Mouse (Mus musculus) forebrain, embryonic 16.5 days (tissue): Measurements from ENCODE around the gene Hapln1. TPM values are rescaled to one million over a fixed set of nuclear protein-coding genes. Genes with fewer than 3 reads are reported as not detected.

ENCODE experiments used
- ATAC-seq: fragments of 200-750 bp; cut with Nextera tagmentation; 2 replicates; pipeline ENCODE4 v1.8.0; 2017; ENCODE audit warnings: mild to moderate bottlenecking, moderate library complexity
- H3K27ac ChIP-seq: fragments of 300-500 bp; sonication (generic); 2 replicates; pipeline ENCODE4 v1.5.1; 2014; ENCODE audit warnings: low read length, control low read depth
- H3K27me3 ChIP-seq: fragments of 300-500 bp; sonication (generic); replicated peaks from 2 replicates; pipeline ENCODE4 v1.6.1; 2014; ENCODE audit warnings: low read length; ENCODE audit not compliant: control insufficient read depth, insufficient read depth
- H3K36me3 ChIP-seq: fragments of 300-500 bp; sonication (generic); 2 replicates; pipeline ENCODE4 v1.6.1; 2014; ENCODE audit not compliant: control insufficient read depth, insufficient read depth
- H3K4me1 ChIP-seq: fragments of 300-500 bp; sonication (generic); replicated peaks from 2 replicates; pipeline ENCODE4 v1.6.1; 2014; ENCODE audit warnings: low read length; ENCODE audit not compliant: control insufficient read depth, insufficient read depth
- H3K4me2 ChIP-seq: fragments of 300-500 bp; sonication (generic); 2 replicates; pipeline ENCODE4 v1.6.1; 2014; ENCODE audit warnings: mild to moderate bottlenecking, low read length, control low read depth
- H3K4me3 ChIP-seq: fragments of 300-500 bp; sonication (generic); replicated peaks from 2 replicates; pipeline ENCODE4 v1.5.1; 2014; ENCODE audit warnings: mild to moderate bottlenecking, low read length, control low read depth
- H3K9ac ChIP-seq: fragments of 300-500 bp; sonication (generic); replicated peaks from 2 replicates; pipeline ENCODE4 v1.6.1; 2014; ENCODE audit warnings: low read depth, low read length, control low read depth
- H3K9me3 ChIP-seq: fragments of 300-500 bp; sonication (generic); 2 replicates; pipeline ENCODE4 v1.6.1; 2016; ENCODE audit warnings: low read length; ENCODE audit not compliant: control insufficient read depth
- WGBS: fragments of 180-500 bp; shearing (Covaris S2); extraction: QIAGEN DNeasy Blood & Tissue Kit; methylation state at CpG from one replicate; pipeline ENCODE4 v1.1.7; 2014; 5-methylcytosine and 5-hydroxymethylcytosine counted together
- polyA plus RNA-seq: library from polyadenylated mRNA; unstranded; fragments of >200 nt; fragmentation: Nextera tagmentation; extraction: Ambion mirVana; gene quantifications from 2 replicates; pipeline ENCODE4 v1.2.1, GENCODE M21; 2015

Gene Hapln1
- 0.23 and 1.8 TPM in 2 replicates for polyA plus RNA-seq

DNA sequence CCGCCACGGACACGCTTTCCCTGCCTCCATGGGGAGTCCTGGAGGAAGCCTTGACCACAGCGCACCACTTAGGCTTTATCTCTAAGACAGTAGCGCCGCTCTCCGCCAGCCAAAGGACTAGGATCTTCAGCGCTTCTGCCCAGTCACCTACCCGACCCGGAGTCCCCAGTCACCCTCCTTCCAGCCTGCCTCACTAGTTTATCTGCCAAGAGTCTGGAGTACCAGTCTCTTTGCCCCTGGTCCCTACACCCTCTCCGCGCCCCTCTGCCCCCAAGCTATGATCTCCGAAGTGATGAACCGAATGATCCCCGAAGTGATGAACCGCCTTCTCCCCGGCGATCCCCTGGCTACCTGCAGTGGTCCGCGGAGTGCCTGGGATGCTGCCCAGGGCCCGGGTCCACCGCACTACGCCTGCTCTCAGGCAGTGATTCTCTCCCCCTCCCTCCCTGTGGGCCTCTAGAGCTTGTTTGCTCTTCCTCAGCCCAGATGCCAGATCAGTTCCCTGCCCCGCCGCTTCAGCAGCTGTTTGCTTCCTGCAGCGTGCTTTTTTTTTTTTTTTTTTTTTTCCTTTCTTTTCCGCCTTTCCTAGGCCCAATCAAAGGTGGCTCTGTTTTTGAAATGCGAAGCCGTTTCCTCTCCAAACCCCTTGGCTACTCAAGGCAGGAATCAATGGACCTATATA, at the start of gene Hapln1:
Hapln1 (plus strand) TSS at position 592 of the 682 bp plus-strand sequence.
- H3K27me3 ChIP-seq: no peaks in the 10 kb centered on the region
- ATAC-seq: peak; percentile 83
- peak within 1 kb of the TSS; percentile 76 for H3K9ac ChIP-seq
- H3K4me1 ChIP-seq: peaks cover 3% of the 10 kb centered on the region
- no peaks in the 10 kb centered on the region for H3K9me3 ChIP-seq
- peak within 1 kb of the TSS; percentile 64 for H3K4me3 ChIP-seq
- H3K36me3 ChIP-seq: no peaks in the 10 kb centered on the region
- no peak within 1 kb of the TSS for H3K27ac ChIP-seq
- H3K4me2 ChIP-seq: peak within 1 kb of the TSS; percentile 84
- under 1% methylated on average over 29 of the region's 29 CpGs for WGBS

DNA sequence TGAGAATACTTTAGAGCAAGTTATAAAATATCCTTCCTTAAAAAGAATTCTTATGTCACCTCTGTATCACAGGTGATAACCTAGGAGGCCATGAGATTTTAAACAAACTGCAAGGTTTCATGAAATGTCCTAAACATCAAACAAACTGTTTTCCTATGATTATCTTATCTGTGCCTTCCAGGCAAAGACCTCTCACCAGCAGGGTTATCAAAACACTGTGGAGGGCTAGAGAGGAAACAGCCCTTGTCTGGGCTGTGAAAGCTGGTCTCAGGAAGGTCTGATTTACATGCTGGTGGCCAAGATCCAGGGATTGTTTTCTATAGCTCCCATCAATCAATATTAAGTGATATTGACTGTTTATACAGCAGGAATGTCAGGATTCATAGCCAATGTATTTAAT, 46.4 kb upstream of the Hapln1 start:
- Histone ChIP-seq H3K36me3 (no peaks in the 10 kb centered on the region), H3K4me1 (no peaks in the 10 kb centered on the region), H3K4me3 (no peak overlapping the region), H3K4me2 (no peak overlapping the region), H3K9me3 (no peaks in the 10 kb centered on the region), H3K9ac (no peak overlapping the region), H3K27me3 (no peaks in the 10 kb centered on the region), H3K27ac (no peak overlapping the region)
- no peak for ATAC-seq

DNA sequence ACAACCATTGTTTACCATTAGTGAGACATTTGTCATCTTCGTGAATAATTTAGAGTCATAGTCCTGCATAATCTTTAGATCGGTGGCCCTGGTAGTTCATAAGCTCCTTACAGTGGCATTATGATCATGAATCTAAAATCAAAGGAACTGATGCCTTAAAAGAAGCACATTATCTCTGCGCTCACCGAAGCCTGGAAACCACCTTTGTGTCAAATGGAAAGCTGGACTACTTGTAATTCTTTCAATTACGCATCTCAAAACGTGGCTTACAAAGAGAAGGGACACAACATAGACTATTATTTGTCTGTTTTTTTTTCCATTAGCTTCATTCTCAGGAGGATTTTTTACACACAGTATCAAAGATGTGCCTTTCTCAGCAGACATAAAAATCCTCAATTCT, 45.9 kb upstream of the Hapln1 start:
- WGBS: 79% methylated on average over 6 of the region's 6 CpGs
- no peak for ATAC-seq
- no peaks in the 10 kb centered on the region for H3K4me1 ChIP-seq
- H3K9me3 ChIP-seq: no peaks in the 10 kb centered on the region
- no peaks in the 10 kb centered on the region for H3K36me3 ChIP-seq
- H3K4me2 ChIP-seq: no peak overlapping the region
- no peaks in the 10 kb centered on the region for H3K27me3 ChIP-seq
- no peak overlapping the region for H3K4me3 ChIP-seq
- H3K9ac ChIP-seq: no peak overlapping the region
- H3K27ac ChIP-seq: no peak overlapping the region

DNA sequence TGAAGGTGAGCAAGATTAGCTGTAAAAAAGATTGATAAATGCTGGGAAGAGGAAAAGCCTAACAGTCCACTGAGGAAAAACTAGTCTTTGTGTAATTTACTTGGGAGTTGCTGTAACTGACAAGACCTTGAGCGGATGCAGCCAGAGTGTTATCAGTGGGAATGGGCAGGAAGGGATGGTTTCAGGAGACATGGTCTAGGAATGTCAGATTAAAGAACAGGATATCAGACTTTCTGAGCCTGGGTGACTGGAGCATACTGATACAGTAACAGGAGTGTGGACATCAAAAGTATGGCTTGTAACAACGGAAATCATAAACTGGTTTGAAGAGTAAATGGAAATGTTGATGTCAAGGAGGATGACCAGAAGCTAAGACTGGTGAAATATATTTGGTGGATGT, 43.0 kb upstream of the Hapln1 start:
- H3K4me2 ChIP-seq: no peak overlapping the region
- 89% methylated on average over 2 of the region's 2 CpGs for WGBS
- H3K9ac ChIP-seq: no peak overlapping the region
- no peaks in the 10 kb centered on the region for H3K36me3 ChIP-seq
- no peak for ATAC-seq
- no peak overlapping the region for H3K4me3 ChIP-seq
- no peaks in the 10 kb centered on the region for H3K9me3 ChIP-seq
- H3K4me1 ChIP-seq: no peaks in the 10 kb centered on the region
- H3K27ac ChIP-seq: no peak overlapping the region
- H3K27me3 ChIP-seq: no peaks in the 10 kb centered on the region

DNA sequence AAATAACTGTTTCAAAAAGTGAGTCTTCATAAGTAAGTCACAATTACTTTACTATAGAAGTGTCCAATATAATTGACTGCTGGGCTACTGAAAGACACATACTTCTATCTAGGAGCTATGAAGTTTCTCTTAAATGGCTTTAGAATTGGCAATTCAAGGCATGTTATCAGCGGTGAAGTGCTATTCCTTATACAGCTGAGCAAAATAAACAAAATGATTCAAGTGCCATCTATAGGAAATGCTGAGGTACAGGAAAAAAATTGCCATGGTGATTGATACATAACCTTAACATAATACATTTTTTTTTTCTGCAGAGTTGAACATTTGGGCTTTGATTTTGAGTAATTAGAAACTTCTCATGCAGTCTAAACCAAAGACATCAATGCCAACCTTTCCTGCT, 40.2 kb upstream of the Hapln1 start:
- Histone ChIP-seq H3K9ac (no peak overlapping the region), H3K4me1 (no peaks in the 10 kb centered on the region), H3K36me3 (no peaks in the 10 kb centered on the region), H3K27me3 (no peaks in the 10 kb centered on the region), H3K27ac (no peak overlapping the region), H3K4me3 (no peak overlapping the region), H3K9me3 (no peaks in the 10 kb centered on the region), H3K4me2 (no peak overlapping the region)
- WGBS: 72% methylated on average over 1 of the region's 1 CpGs
- ATAC-seq: no peak

- H3K36me3 ChIP-seq: no peaks in the 10 kb centered on the region
- no peak overlapping the region for H3K4me3 ChIP-seq
- no peak overlapping the region for H3K27ac ChIP-seq
- no peak overlapping the region for H3K9ac ChIP-seq
- H3K4me2 ChIP-seq: no peak overlapping the region
- H3K27me3 ChIP-seq: no peaks in the 10 kb centered on the region
- H3K9me3 ChIP-seq: no peaks in the 10 kb centered on the region
- ATAC-seq: no peak
- no peaks in the 10 kb centered on the region for H3K4me1 ChIP-seq
Measured at GRCm38 (mm10) chr13:89521507-89521908, 18.1 kb upstream of the Hapln1 start.

DNA sequence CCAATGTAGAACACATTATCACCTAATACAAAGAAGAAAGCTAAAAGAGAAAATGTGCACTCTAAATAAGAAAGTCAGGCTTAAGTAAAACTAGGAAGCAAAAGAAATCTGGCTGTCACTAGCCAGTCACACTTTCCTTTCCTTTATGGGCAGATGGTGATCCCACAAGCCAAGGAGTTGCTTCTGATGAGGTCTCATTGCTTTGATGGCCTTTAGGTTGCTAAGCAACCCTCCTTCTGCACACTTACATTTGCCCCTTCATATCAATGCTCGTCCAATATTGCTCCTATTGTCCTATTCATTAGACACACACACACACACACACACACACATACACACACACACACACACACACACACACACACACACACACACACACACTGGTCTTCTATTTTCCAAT, 10.9 kb upstream of the Hapln1 start:
- H3K4me1 ChIP-seq: no peaks in the 10 kb centered on the region
- WGBS: 31% methylated on average over 1 of the region's 1 CpGs
- no peak overlapping the region for H3K9ac ChIP-seq
- no peak overlapping the region for H3K4me3 ChIP-seq
- ATAC-seq: no peak
- H3K4me2 ChIP-seq: no peak overlapping the region
- no peak overlapping the region for H3K27ac ChIP-seq
- no peaks in the 10 kb centered on the region for H3K27me3 ChIP-seq
- H3K9me3 ChIP-seq: no peaks in the 10 kb centered on the region
- H3K36me3 ChIP-seq: no peaks in the 10 kb centered on the region

DNA sequence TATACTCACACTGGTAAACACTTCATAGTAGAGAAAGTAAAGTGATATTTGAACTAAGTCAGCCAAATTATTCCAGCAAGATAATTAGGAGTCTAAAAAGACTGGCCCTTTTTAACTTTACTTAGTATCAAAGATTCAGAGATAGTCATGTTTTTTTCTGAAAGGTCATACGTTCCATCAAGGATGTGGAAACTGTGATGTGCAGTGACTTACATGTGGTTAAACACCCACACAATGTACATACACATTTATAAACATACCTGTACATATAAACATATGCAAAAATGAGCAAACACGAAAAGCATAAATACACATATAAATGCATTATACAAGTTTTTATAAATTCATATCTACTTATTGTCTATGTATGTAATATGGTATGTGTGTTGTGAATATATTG, 9.2 kb upstream of the Hapln1 start:
- ATAC-seq: no peak
- 89% methylated on average over 2 of the region's 2 CpGs for WGBS
- no peaks in the 10 kb centered on the region for H3K36me3 ChIP-seq
- H3K27me3 ChIP-seq: no peaks in the 10 kb centered on the region
- H3K9ac ChIP-seq: no peak overlapping the region
- no peaks in the 10 kb centered on the region for H3K9me3 ChIP-seq
- no peaks in the 10 kb centered on the region for H3K4me1 ChIP-seq
- no peak overlapping the region for H3K27ac ChIP-seq
- H3K4me2 ChIP-seq: no peak overlapping the region
- H3K4me3 ChIP-seq: no peak overlapping the region

GRCm38 (mm10) chr13:89539887-89540264, 280 bp downstream of the Hapln1 start:
- H3K9ac ChIP-seq: no peak overlapping the region
- H3K36me3 ChIP-seq: no peaks in the 10 kb centered on the region
- H3K4me2 ChIP-seq: peak overlapping the region; percentile 84
- no peaks in the 10 kb centered on the region for H3K27me3 ChIP-seq
- no peak for ATAC-seq
- no peak overlapping the region for H3K4me3 ChIP-seq
- H3K9me3 ChIP-seq: no peaks in the 10 kb centered on the region
- H3K4me1 ChIP-seq: peaks cover 3% of the 10 kb centered on the region
- WGBS: 52% methylated on average over 11 of the region's 11 CpGs
- no peak overlapping the region for H3K27ac ChIP-seq
